ENCODE assay signal across 8 mouse cellular contexts in the genomic region with DNA sequence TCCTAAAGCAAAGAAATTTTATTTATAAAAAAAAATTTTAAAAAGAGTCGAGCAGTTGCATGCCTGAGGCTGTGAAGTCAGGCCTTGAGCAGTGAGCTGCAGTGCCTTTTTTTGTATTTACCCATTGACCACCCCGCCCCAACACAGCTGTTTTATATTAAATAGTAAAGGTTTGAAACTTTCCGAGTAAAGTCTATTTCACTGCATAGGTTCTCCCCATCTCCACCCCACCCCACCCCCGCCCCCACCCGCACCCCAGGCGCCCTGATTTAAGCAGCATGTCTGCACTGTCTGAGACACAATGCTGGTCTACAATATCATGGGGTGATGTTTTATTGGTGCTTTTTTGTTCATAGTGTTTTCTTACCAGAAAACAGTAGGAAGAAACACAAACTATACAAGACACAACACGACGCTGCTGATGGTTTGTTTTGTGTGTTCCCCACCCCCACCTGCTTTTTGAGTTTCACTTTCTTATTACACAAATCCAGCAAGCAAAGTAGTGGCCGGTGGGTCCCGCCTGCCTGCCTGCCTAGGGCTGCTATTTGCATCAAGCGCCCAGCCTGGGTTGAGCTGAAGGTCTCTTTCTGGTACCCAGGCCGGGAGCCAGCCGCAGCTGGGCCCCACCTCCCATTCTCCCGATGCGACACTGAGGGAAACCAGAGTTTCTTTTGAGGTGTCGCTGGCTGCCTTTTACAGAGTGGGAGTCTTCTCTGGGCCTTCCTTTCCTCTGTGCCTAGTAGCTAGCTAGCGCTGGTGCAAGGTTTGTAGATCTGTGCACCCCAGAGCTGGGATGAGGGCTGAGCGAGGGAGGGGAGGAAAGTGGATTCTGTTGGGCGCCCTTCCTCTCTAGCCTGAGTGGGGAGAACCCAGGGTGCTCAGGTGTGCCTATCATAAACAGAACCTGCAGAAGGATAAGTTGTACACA.
DNase-seq lines count a peak whose midpoint lies in the region; ATAC-seq lines count a peak whose summit lies in the region.

No protein-coding gene starts in this region.

- H3K36me3 ChIP-seq in heart, embryonic 15.5 days, result peaks cover 4% of the 10 kb centered on the region

- no peak overlapping the region for H3K9ac ChIP-seq in heart, embryonic 15.5 days

- H3K27me3 ChIP-seq in heart, embryonic 15.5 days, result no peaks in the 10 kb centered on the region

- 52% methylated on average over 19 of the region's 19 CpGs for WGBS in heart, embryonic 15.5 days

- intact Hi-C loops in left cerebral cortex, postnatal 4 days (cut with DNase I), result no loop called here

- H3K4me2 ChIP-seq in heart, embryonic 15.5 days, result peak overlapping the region; percentile 20; the same call in 1 of the 2 replicates

- H3K27ac ChIP-seq in heart, embryonic 15.5 days, result no peak overlapping the region

- no peaks in the 10 kb centered on the region for H3K9me3 ChIP-seq in heart, embryonic 15.5 days (replicated peaks)

- H3K4me3 ChIP-seq in heart, embryonic 15.5 days, result 0 out of 2 replicates have a peak overlapping the region, but pooled peaks have one; percentile 14

- ATAC-seq in heart, embryonic 15.5 days (replicated peaks; ENCODE audit: insufficient number of reproducible peaks, insufficient read depth, low FRiP score, low read depth), result no peak
- peak; percentile 85 for ATAC-seq in CD4-positive, CD25-positive, alpha-beta regulatory T cell, adult 4 months
- ATAC-seq in hematopoietic stem cell, adult 5-6 weeks (replicated peaks in 1 of 2; ENCODE audit: insufficient read depth in 1 of 2, low FRiP score in 2 of 2, low TSS enrichment in 1 of 2, low read depth in 1 of 2, poor library complexity in 2 of 2, severe bottlenecking in 2 of 2), result peak; percentile 41 to 50; a peak in 3 of 4 replicates
- ATAC-seq in megakaryocyte progenitor cell, adult 5-6 weeks (replicated peaks; ENCODE audit: poor library complexity), result peak; percentile 36

- 0 out of 2 replicates have a peak, but pooled peaks cover 2% of the 10 kb centered on the region for H3K4me1 ChIP-seq in heart, embryonic 15.5 days (replicated peaks)

- no peak for DNase-seq in heart, adult 8-10 months (ENCODE audit: low spot score)
- DNase-seq in left cerebral cortex, postnatal 4 days, result no peak
- no peak for DNase-seq in c-Kit-positive CD71-positive TER-119-positive erythroid progenitor cells, embryonic 14.5 days (ENCODE audit: low spot score)
- no peak for DNase-seq in layer of hippocampus, adult 11-12 months (ENCODE audit: low spot score)
